Mouse (Mus musculus) intestine, postnatal 0 days (tissue): ENCODE measurements around the gene Wdr35. TPM values are rescaled to one million over a fixed set of nuclear protein-coding genes. Genes with fewer than 3 reads are reported as not detected.

Experiments
- ATAC-seq: fragments of 200-750 bp; cut with Nextera tagmentation; 2 replicates; pipeline ENCODE4 v1.8.0; 2017; ENCODE audit warnings: mild to moderate bottlenecking, moderate TSS enrichment, moderate library complexity
- H3K27ac ChIP-seq: fragments of 300-500 bp; sonication (generic); 2 replicates; pipeline ENCODE4 v1.5.1; 2014; ENCODE audit warnings: mild to moderate bottlenecking, low read depth, low read length, moderate library complexity
- H3K27me3 ChIP-seq: fragments of 300-500 bp; sonication (generic); replicated peaks from 2 replicates; pipeline ENCODE4 v1.6.1; 2014; ENCODE audit warnings: low read length, mixed read lengths; ENCODE audit not compliant: control insufficient read depth, insufficient read depth
- H3K36me3 ChIP-seq: fragments of 300-500 bp; sonication (generic); 2 replicates; pipeline ENCODE4 v1.6.1; 2014; ENCODE audit warnings: mild to moderate bottlenecking, moderate library complexity; ENCODE audit not compliant: control insufficient read depth, insufficient read depth
- H3K4me1 ChIP-seq: fragments of 300-500 bp; sonication (generic); replicated peaks from 2 replicates; pipeline ENCODE4 v1.6.1; 2014; ENCODE audit warnings: antibody characterized with exemption, low read length, mixed read lengths; ENCODE audit not compliant: control insufficient read depth, insufficient read depth
- H3K4me2 ChIP-seq: fragments of 300-500 bp; sonication (generic); replicated peaks from 2 replicates; pipeline ENCODE4 v1.6.1; 2014; ENCODE audit warnings: low read depth, mild to moderate bottlenecking, moderate library complexity
- H3K4me3 ChIP-seq: fragments of 300-500 bp; sonication (generic); 2 replicates; pipeline ENCODE4 v1.5.1; 2014; ENCODE audit warnings: low read depth, low read length
- H3K9ac ChIP-seq: fragments of 300-500 bp; sonication (generic); 2 replicates; pipeline ENCODE4 v1.6.1; 2014; ENCODE audit warnings: mild to moderate bottlenecking, low read depth, low read length
- H3K9me3 ChIP-seq: fragments of 300-500 bp; sonication (generic); 2 replicates; pipeline ENCODE4 v1.6.1; 2016; ENCODE audit warnings: mixed run types; ENCODE audit not compliant: control insufficient read depth
- CTCF ChIP-seq: sonication (generic); IDR thresholded peaks from 2 replicates; pipeline ENCODE4 v1.5.1; 2016; ENCODE audit warnings: low read depth, mild to moderate bottlenecking, control low read depth, antibody characterized with exemption, moderate library complexity
- WGBS: fragments of 180-500 bp; shearing (Covaris S2); extraction: QIAGEN DNeasy Blood & Tissue Kit; methylation state at CpG from one replicate; pipeline ENCODE4 v1.1.7; 2014; 5-methylcytosine and 5-hydroxymethylcytosine counted together
- polyA plus RNA-seq: library from polyadenylated mRNA; unstranded; fragments of >200 nt; fragmentation: Nextera tagmentation; extraction: Ambion mirVana; gene quantifications from 2 replicates; pipeline ENCODE4 v1.2.1, GENCODE M21; 2015

Gene Wdr35
- polyA plus RNA-seq, 1 experiment from 2014 or later: 2.5 TPM

DNA sequence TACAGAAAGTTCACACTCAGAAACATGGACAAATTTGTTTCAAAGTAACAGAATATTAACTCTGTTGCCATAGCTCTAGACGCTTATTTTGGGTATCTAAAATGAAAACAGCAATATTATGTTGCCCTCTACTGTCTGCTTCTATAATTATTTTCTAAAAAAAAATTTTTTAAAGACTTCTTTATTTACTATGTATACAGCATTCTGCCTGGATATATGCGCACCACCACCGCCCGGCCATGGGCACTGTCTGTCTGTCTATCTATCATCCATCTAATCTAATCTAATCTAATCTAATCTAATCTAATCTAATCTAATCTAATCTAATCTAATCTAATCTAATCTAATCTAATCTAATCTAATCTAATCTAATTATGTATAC is 55.8 kb downstream of the Wdr35 start:
- 38% methylated on average over 4 of the region's 4 CpGs for WGBS
- H3K9ac ChIP-seq: peak overlapping the region; percentile 68; the same call in 1 of the 2 replicates
- H3K27me3 ChIP-seq: no peaks in the 10 kb centered on the region
- no peaks in the 10 kb centered on the region for H3K36me3 ChIP-seq
- peak overlapping the region; percentile 67 for H3K4me2 ChIP-seq
- TF ChIP-seq CTCF: peak; percentile 30
- no peaks in the 10 kb centered on the region for H3K4me1 ChIP-seq
- H3K9me3 ChIP-seq: no peaks in the 10 kb centered on the region
- peak overlapping the region; percentile 96 for H3K27ac ChIP-seq
- ATAC-seq: peak; percentile 29
- H3K4me3 ChIP-seq: peak overlapping the region; percentile 51

DNA sequence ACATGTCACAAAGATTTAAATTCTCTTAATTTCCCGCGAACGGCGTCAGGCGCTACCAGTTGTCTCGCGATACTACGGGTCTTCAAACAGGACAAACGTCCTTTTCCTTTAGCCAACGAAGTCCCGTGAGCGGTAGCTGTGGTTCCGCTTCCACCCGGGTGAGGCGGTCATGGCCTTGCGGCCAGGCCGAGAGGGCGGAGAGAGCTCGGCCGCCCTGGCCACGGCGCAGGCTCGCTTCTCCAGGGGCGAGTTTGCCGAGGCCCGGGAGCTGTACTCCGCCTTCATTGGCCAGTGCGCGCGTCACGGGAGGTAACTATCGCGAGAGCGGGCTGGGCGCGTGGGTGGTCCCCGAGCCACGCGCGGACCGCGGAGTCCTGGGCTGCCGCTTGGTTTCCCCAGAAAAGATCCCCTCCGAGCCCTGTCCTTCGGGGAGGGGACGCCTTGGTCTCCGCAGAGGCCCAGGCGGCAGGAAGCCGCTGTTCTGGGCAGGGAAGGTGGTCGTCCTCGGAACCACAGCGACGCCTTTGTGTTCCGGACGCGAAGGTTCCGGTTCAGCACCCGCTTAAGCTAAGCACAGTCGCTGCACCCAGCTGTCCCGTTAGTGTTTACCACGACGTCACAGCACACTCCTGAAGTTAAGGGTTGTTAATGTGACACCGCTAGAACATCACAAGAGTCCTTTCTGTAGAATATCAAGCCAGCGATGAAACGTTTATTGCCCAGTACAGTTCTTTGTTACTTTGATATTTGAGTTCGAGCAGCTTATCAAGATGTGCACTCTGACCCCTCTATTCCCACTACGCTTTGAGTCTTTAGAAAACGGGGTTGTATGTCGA is 56.4 kb downstream of the Wdr35 start, which contains the start of gene Ttc32:
TSS of gene Ttc32 (plus strand) at position 110 of the 836 bp plus-strand sequence.
- Histone ChIP-seq H3K9ac (peak within 1 kb of the TSS; percentile 68), H3K9me3 (no peaks in the 10 kb centered on the region), H3K4me1 (no peaks in the 10 kb centered on the region), H3K4me3 (peak within 1 kb of the TSS; percentile 51), H3K27ac (peak within 1 kb of the TSS; percentile 96), H3K36me3 (no peaks in the 10 kb centered on the region), H3K4me2 (peak within 1 kb of the TSS; percentile 67), H3K27me3 (no peaks in the 10 kb centered on the region)
- peak; percentile 94 for ATAC-seq
- TF ChIP-seq CTCF: peak; percentile 40
- WGBS: under 1% methylated on average over 69 of the region's 69 CpGs

DNA sequence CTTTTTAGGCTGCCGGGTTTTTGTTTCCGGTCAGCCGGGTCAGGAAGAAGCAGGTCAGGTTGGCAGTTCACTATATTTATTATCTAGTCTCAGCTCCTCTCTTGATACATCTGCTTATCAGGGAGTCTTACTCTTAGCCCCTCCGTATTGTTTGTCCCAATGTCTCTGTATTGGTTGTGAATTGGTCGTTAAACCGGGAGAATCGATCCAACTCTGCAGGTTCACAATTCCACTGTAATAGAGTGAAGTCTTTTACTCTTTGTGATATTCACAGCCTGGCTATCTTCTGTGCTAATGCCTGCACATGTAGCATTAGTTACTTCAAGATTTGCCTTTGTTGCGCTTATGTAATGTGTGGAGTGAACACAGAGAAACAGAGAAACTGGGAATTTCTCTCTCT is 57.5 kb downstream of the Wdr35 start:
- Histone ChIP-seq H3K4me3 (peak overlapping the region; percentile 51), H3K4me1 (no peaks in the 10 kb centered on the region), H3K4me2 (peak overlapping the region; percentile 67), H3K27ac (0 out of 2 replicates have a peak overlapping the region, but pooled peaks have one; percentile 96), H3K9ac (peak overlapping the region; percentile 68; the same call in 1 of the 2 replicates), H3K9me3 (no peaks in the 10 kb centered on the region), H3K27me3 (no peaks in the 10 kb centered on the region), H3K36me3 (no peaks in the 10 kb centered on the region)
- 51% methylated on average over 8 of the region's 8 CpGs for WGBS
- no peak for TF ChIP-seq CTCF
- ATAC-seq: no peak

DNA sequence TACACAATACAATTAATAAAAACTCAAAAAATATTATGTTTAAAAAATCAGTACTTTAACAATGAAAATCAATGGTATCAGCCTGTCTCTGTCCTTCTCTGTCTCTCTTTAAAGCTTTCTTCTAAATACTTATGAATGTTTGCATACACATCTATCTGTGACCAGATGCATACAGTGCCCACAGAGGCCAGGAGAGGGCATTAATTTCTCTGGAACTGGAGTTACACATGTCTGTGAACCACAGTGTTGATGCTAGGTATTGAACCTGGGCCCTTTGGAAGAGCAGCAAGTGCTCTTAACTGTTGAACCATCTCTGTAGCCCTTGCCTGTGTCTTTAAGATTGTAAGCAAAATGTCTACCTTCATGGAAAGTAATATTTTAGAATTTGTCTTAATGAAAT is 59.4 kb downstream of the Wdr35 start:
- no peak overlapping the region for H3K4me3 ChIP-seq
- H3K9me3 ChIP-seq: no peaks in the 10 kb centered on the region
- H3K9ac ChIP-seq: no peak overlapping the region
- H3K4me1 ChIP-seq: no peaks in the 10 kb centered on the region
- H3K36me3 ChIP-seq: no peaks in the 10 kb centered on the region
- peak; percentile 25; the same call in 1 of the 2 replicates for TF ChIP-seq CTCF
- ATAC-seq: no peak
- H3K27ac ChIP-seq: no peak overlapping the region
- no peak overlapping the region for H3K4me2 ChIP-seq
- H3K27me3 ChIP-seq: no peaks in the 10 kb centered on the region

DNA sequence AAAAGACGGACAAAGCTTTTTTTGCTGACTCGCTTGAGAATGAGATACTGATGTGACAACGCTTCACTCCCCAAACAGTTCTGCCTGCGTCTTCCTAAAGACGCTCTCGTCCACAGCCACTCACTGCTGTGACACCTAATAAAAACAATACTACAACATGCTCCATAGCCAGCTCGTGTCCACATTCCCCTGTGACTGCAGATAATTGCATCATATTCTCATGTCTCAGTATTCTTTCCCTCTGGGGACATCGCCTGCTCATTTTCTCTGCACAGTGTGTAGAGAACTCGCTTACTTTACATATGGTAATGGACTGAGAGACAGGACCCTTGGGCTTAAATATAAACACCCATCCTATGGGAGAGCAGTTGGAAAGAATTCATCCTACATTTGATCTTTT is 62.7 kb downstream of the Wdr35 start:
- Histone ChIP-seq H3K4me3 (no peak overlapping the region), H3K36me3 (no peaks in the 10 kb centered on the region; the same call in 1 of the 2 replicates), H3K4me1 (no peaks in the 10 kb centered on the region), H3K27me3 (no peaks in the 10 kb centered on the region), H3K9ac (no peak overlapping the region), H3K9me3 (no peaks in the 10 kb centered on the region), H3K27ac (no peak overlapping the region), H3K4me2 (no peak overlapping the region)
- 85% methylated on average over 9 of the region's 9 CpGs for WGBS
- ATAC-seq: no peak
- no peak for TF ChIP-seq CTCF

DNA sequence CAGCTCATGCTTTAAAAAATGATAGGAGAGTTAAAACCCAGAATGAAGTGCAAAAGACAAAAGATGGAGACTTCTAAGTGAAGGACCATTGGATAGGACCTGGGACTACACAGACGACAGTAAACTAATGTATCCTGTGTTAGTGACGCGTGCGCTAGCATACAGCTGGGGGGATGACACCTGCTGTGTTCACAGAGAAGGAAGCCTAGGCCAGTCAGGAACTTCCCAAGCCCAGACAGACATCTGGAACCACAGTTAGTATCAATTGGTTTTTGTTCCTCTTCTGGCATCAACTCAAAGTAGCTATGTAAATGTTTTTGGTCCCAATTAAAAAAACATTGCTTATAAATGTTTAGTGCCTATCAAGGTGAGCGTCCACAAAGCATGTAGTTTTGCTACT is 66.5 kb downstream of the Wdr35 start:
- no peak overlapping the region for H3K4me3 ChIP-seq
- no peak overlapping the region for H3K4me2 ChIP-seq
- TF ChIP-seq CTCF: no peak
- no peak for ATAC-seq
- H3K9ac ChIP-seq: no peak overlapping the region
- no peaks in the 10 kb centered on the region for H3K9me3 ChIP-seq
- H3K27me3 ChIP-seq: no peaks in the 10 kb centered on the region
- 83% methylated on average over 5 of the region's 5 CpGs for WGBS
- H3K4me1 ChIP-seq: no peaks in the 10 kb centered on the region
- peaks cover 5% of the 10 kb centered on the region; the same call in 1 of the 2 replicates for H3K36me3 ChIP-seq
- H3K27ac ChIP-seq: no peak overlapping the region
